Mouse (Mus musculus) A20 (cell line): ENCODE measurements around the gene Zrsr1.

Experiments used
- DNase-seq: peaks from one replicate; pipeline ENCODE4 v3.0.0-alpha.2; 2011; ENCODE audit warnings: low read depth, low spot score

Zrsr1 gene

GRCm38 (mm10) chr11:22972746-22973526 lies 1.1 kb downstream of the Zrsr1 start:
- DNase-seq: no peak

GRCm38 (mm10) chr11:22973599-22973998 lies 1.8 kb downstream of the Zrsr1 start:
- DNase-seq: no peak

- no peak for DNase-seq
Observed at GRCm38 (mm10) chr11:22978215-22978614, 6.4 kb downstream of the Zrsr1 start.

GRCm38 (mm10) chr11:22978711-22979110 lies 6.9 kb downstream of the Zrsr1 start:
- no peak for DNase-seq

GRCm38 (mm10) chr11:22979221-22979620 lies 7.4 kb downstream of the Zrsr1 start:
- DNase-seq: no peak

- no peak for DNase-seq
Observed at GRCm38 (mm10) chr11:22981041-22981440, 9.2 kb downstream of the Zrsr1 start.

GRCm38 (mm10) chr11:22981543-22981950 lies 9.7 kb downstream of the Zrsr1 start:
- DNase-seq: no peak

- DNase-seq: peak; percentile 96
Observed at GRCm38 (mm10) chr11:22981984-22982757, 10.4 kb downstream of the Zrsr1 start, which contains the start of the genes Gm28048 and Commd1. Gm28048 (minus strand) TSS chr11:22982090. Commd1 (minus strand) TSS chr11:22982382.

GRCm38 (mm10) chr11:22982846-22983245 lies 11.0 kb downstream of the Zrsr1 start:
- DNase-seq: no peak

- no peak for DNase-seq
Observed at GRCm38 (mm10) chr11:22985510-22985909, 13.7 kb downstream of the Zrsr1 start.

GRCm38 (mm10) chr11:22987357-22987756 lies 15.6 kb downstream of the Zrsr1 start:
- DNase-seq: peak; percentile 75

- no peak for DNase-seq
Observed at GRCm38 (mm10) chr11:22989786-22990185, 18.0 kb downstream of the Zrsr1 start.

GRCm38 (mm10) chr11:22990393-22991126 lies 18.8 kb downstream of the Zrsr1 start, which contains the start of gene Cct4:
Cct4 (plus strand) TSS chr11:22990519.
- peak; percentile 95 for DNase-seq

GRCm38 (mm10) chr11:22991218-22991835 lies 19.5 kb downstream of the Zrsr1 start:
- DNase-seq: no peak

- DNase-seq: no peak
Observed at GRCm38 (mm10) chr11:22994271-22994670, 22.5 kb downstream of the Zrsr1 start.

- no peak for DNase-seq
Observed at GRCm38 (mm10) chr11:22995461-22995860, 23.7 kb downstream of the Zrsr1 start.

GRCm38 (mm10) chr11:22998308-22998707 lies 26.5 kb downstream of the Zrsr1 start:
- DNase-seq: no peak

GRCm38 (mm10) chr11:23005276-23005675 lies 33.5 kb downstream of the Zrsr1 start:
- DNase-seq: no peak

GRCm38 (mm10) chr11:23007166-23007480 lies 35.3 kb downstream of the Zrsr1 start:
- DNase-seq: no peak

GRCm38 (mm10) chr11:23007481-23008180 lies 35.8 kb downstream of the Zrsr1 start, which contains the start of gene Fam161a:
Fam161a (plus strand) TSS chr11:23007531.
- DNase-seq: peak; percentile 93
